Mouse (Mus musculus): Measurements from ENCODE around the gene Adarb2.

- no peak for TF ChIP-seq CTCF (IDR thresholded peaks at IDR 0.05)
- TF ChIP-seq EP300 (IDR thresholded peaks at IDR 0.05; ENCODE audit: insufficient read depth, low read depth, low read length): no peak
Observed at GRCm38 (mm10) chr13:8557784-8558183, 355.1 kb downstream of the Adarb2 start.

Measured in heart, adult 2 months (tissue).